Mouse (Mus musculus): ENCODE results near the gene Foxc2.

DNA sequence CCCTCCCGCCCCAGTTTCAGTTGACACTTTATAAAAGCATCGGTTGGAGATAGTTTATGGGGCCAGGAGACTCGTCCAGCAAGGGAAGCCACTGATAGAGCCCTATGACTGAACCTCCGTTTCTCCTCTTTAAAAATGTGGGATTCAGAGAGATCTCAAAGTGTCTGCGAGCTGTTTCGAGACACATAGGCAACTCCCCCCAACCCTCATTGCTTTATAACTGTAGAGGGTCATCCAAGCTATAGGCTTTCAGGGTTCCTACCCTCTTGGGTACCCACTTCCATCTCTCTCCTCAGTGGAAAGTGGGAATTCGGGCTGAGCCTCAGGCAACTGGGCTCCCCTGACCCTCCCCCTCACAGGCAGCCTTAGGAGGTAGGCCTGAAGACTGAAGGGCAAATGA is 34.6 kb upstream of the Foxc2 start:
- TF ChIP-seq POLR2A (IDR thresholded peaks at IDR 0.05; ENCODE audit: low read depth, low read length) (no peak), CTCF (IDR thresholded peaks at IDR 0.05; ENCODE audit: borderline replicate concordance, insufficient read depth, low read length) (no peak)

Data from embryonic fibroblast, embryonic 13.5 days (primary cell).